Mouse (Mus musculus) myocyte (in vitro differentiated cells): ENCODE results near the gene Zmynd10.

ENCODE experiments used
- MAX ChIP-seq: IDR thresholded peaks from one replicate; pipeline ENCODE4 v1.6.1; 2011; ENCODE audit warnings: low read depth, mild to moderate bottlenecking, control low read depth
- MYOG ChIP-seq, 3 experiments: IDR thresholded peaks; one replicate each; pipeline ENCODE4 v1.6.1; 2011; ENCODE audit warnings: control low read depth in 2 of 3, low read depth in 2 of 3, mild to moderate bottlenecking in 2 of 3; ENCODE audit not compliant: insufficient read length in 2 of 3, control insufficient read depth in 1 of 3, insufficient read depth in 1 of 3
- POLR2A ChIP-seq: IDR thresholded peaks from one replicate; pipeline ENCODE4 v1.6.1; 2011; ENCODE audit warnings: low read depth, mild to moderate bottlenecking, control low read depth, moderate library complexity; ENCODE audit not compliant: insufficient read length
- POLR2AphosphoS2 ChIP-seq: IDR thresholded peaks from one replicate; pipeline ENCODE4 v1.6.1; 2011; ENCODE audit warnings: low read depth, control low read depth; ENCODE audit not compliant: insufficient read length
- TCF12 ChIP-seq: IDR thresholded peaks from one replicate; pipeline ENCODE4 v1.6.1; 2011; ENCODE audit warnings: mild to moderate bottlenecking, control low read depth; ENCODE audit not compliant: poor library complexity, insufficient read depth, severe bottlenecking
- USF1 ChIP-seq: IDR thresholded peaks from one replicate; pipeline ENCODE4 v1.6.1; 2011; ENCODE audit warnings: low read depth, mild to moderate bottlenecking, control low read depth, moderate library complexity

- TF ChIP-seq TCF12 (no peak), USF1 (no peak), POLR2AphosphoS2 (no peak), MYOG (IDR thresholded peaks at IDR 0.05; ENCODE audit: control insufficient read depth in 1 of 3, insufficient read depth in 1 of 3, insufficient read length in 2 of 3, low read depth in 2 of 3) (no peak), MAX (no peak), POLR2A (no peak)
Measured at GRCm38 (mm10) chr9:107542721-107543120, 4.4 kb upstream of the Zmynd10 start.
